Mouse (Mus musculus) limb, embryonic 14.5 days (tissue): ENCODE measurements around the gene Rasa3. TPM values are rescaled to one million over a fixed set of nuclear protein-coding genes. Genes with fewer than 3 reads are reported as not detected.

Source experiments
- ATAC-seq: fragments of 200-750 bp; cut with Nextera tagmentation; 2 replicates; pipeline ENCODE4 v1.8.0; 2017; ENCODE audit warnings: low read depth, moderate number of reproducible peaks, moderate TSS enrichment; ENCODE audit not compliant: low FRiP score
- DNase-seq: peaks from one replicate; pipeline ENCODE4 v3.0.0-alpha.2; 2015; ENCODE audit warnings: low spot score
- H3K27ac ChIP-seq: fragments of 300-500 bp; sonication (generic); replicated peaks from 2 replicates; pipeline ENCODE4 v1.5.1; 2014; ENCODE audit warnings: low read depth, mild to moderate bottlenecking, low read length, moderate library complexity, mixed read lengths
- H3K27me3 ChIP-seq: fragments of 300-500 bp; sonication (generic); 2 replicates; pipeline ENCODE4 v1.6.1; 2014; ENCODE audit warnings: low read length, mixed read lengths; ENCODE audit not compliant: control insufficient read depth, insufficient read depth
- H3K36me3 ChIP-seq: fragments of 300-500 bp; sonication (generic); 2 replicates; pipeline ENCODE4 v1.6.1; 2014; ENCODE audit warnings: mild to moderate bottlenecking, low read length, moderate library complexity, mixed read lengths; ENCODE audit not compliant: control insufficient read depth, insufficient read depth
- H3K4me1 ChIP-seq: fragments of 300-500 bp; sonication (generic); 2 replicates; pipeline ENCODE4 v1.6.1; 2014; ENCODE audit warnings: antibody characterized with exemption, low read length, mixed read lengths; ENCODE audit not compliant: control insufficient read depth, insufficient read depth
- H3K4me2 ChIP-seq: fragments of 300-500 bp; sonication (generic); replicated peaks from 2 replicates; pipeline ENCODE4 v1.6.1; 2014; ENCODE audit warnings: low read depth, mild to moderate bottlenecking, low read length, moderate library complexity; ENCODE audit not compliant: severe bottlenecking
- H3K4me3 ChIP-seq: fragments of 300-500 bp; sonication (generic); replicated peaks from 2 replicates; pipeline ENCODE4 v1.5.1; 2014; ENCODE audit warnings: low read length
- H3K9ac ChIP-seq: fragments of 300-500 bp; sonication (generic); 2 replicates; pipeline ENCODE4 v1.6.1; 2014; ENCODE audit warnings: mild to moderate bottlenecking, low read depth, low read length, moderate library complexity; ENCODE audit not compliant: severe bottlenecking
- H3K9me3 ChIP-seq: fragments of 300-500 bp; sonication (generic); 2 replicates; pipeline ENCODE4 v1.6.1; 2016; ENCODE audit warnings: low read length; ENCODE audit not compliant: control insufficient read depth
- POLR2A ChIP-seq: fragments of 200-500 bp; IDR thresholded peaks from 2 replicates; pipeline ENCODE4 v1.8.0; 2012; ENCODE audit warnings: inconsistent platforms, mild to moderate bottlenecking, moderate library complexity, borderline replicate concordance; ENCODE audit not compliant: insufficient read depth, insufficient read length; ENCODE audit errors: extremely low read depth
- WGBS: fragments of 180-500 bp; shearing (Covaris S2); extraction: QIAGEN DNeasy Blood & Tissue Kit; methylation state at CpG from one replicate; pipeline ENCODE4 v1.1.7; 2014; 5-methylcytosine and 5-hydroxymethylcytosine counted together
- polyA plus RNA-seq, 2 experiments: library from polyadenylated mRNA; depleted of rRNA in 1 of 2; stranded (reverse) in 1 of 2; unstranded in 1 of 2; fragments of >200 nt; fragmentation: Nextera tagmentation in 1 of 2; extraction: Ambion mirVana in 1 of 2; gene quantifications; 2 replicates each; pipeline versions ENCODE4 v1.2.1 to v1.2.3; 2012 to 2014

Rasa3 gene
- polyA plus RNA-seq, 2 experiments: 30.8 to 31.6 TPM

DNA sequence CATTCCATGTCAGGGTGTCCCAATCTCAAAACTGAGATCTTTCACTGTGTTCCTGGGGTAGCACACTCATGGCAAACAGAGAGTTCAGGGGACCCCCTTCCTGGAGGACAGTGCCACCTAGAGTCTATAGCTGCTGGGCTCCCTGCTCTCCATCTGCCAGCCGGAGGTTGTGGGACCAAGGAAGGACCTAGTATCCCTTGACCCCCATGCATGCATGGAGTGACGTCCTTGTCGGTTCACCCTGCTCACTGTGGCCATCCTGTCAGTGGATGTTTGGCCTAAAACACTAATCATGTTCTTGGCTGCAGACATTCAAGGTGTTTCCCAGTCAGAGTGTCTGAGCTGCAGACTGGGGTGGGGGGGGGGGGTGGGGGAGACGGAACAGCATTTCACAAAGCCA, 129.2 kb downstream of the Rasa3 start:
- Histone ChIP-seq H3K4me3 (no peak overlapping the region), H3K27me3 (no peaks in the 10 kb centered on the region), H3K9me3 (no peaks in the 10 kb centered on the region), H3K4me1 (peaks cover 6% of the 10 kb centered on the region; the same call in 1 of the 2 replicates), H3K4me2 (no peak overlapping the region), H3K27ac (peak overlapping the region; percentile 68; the same call in 1 of the 2 replicates), H3K9ac (no peak overlapping the region), H3K36me3 (no peaks in the 10 kb centered on the region)
- ATAC-seq (peak; percentile 45; the same call in 1 of the 2 replicates), DNase-seq (peak; percentile 41)
- 19% methylated on average over 4 of the region's 4 CpGs for WGBS
- TF ChIP-seq POLR2A: no peak

DNA sequence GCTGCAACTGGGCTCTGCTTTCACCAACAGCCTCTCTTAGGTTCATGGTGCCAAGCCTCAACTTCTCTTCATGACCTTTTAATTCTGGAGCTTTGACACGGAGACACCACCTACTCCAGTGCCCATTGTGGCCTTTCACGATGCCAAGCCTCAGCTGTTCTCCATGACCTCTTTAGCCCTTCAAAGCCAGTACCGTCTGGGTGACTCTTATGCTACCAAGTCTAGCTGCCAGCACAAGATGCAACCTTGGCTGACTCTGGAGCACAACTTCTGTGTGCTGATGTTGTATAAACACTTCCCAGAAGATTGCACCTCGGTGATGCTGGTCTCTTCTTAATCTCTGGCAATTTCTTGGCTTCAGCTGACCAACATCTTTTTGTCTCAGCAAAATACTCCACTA, 131.0 kb downstream of the Rasa3 start:
- Histone ChIP-seq H3K9ac (no peak overlapping the region), H3K9me3 (no peaks in the 10 kb centered on the region), H3K4me3 (no peak overlapping the region), H3K4me1 (peaks cover 6% of the 10 kb centered on the region; the same call in 1 of the 2 replicates), H3K27ac (no peak overlapping the region), H3K4me2 (no peak overlapping the region), H3K36me3 (no peaks in the 10 kb centered on the region), H3K27me3 (no peaks in the 10 kb centered on the region)
- WGBS: 83% methylated on average over 4 of the region's 4 CpGs
- TF ChIP-seq POLR2A: no peak
- DNase-seq (no peak), ATAC-seq (no peak)

DNA sequence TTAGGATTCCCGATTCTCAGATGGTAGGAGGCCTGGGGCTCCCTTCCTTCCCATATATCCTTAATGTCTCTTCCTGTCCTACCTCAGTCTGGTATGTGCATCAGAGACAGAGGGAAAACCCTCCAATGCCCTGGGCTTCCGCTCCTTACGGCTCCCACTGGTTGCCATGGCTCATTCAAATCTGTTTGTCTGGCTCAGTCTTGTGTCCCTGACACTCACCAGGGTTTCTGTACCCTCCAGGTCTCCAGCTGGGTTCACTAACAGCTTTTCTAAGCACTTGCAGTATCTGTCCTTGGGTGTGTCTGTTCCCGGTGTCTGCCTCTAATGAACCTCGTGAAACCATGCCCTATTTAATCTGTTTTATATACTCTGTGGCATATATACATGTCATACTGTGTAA, 135.9 kb downstream of the Rasa3 start:
- Histone ChIP-seq H3K9ac (no peak overlapping the region), H3K4me1 (no peaks in the 10 kb centered on the region), H3K9me3 (no peaks in the 10 kb centered on the region), H3K27ac (no peak overlapping the region), H3K4me3 (no peak overlapping the region), H3K36me3 (no peaks in the 10 kb centered on the region), H3K27me3 (no peaks in the 10 kb centered on the region), H3K4me2 (no peak overlapping the region)
- 65% methylated on average over 5 of the region's 5 CpGs for WGBS
- TF ChIP-seq POLR2A: no peak
- ATAC-seq (no peak), DNase-seq (no peak)

DNA sequence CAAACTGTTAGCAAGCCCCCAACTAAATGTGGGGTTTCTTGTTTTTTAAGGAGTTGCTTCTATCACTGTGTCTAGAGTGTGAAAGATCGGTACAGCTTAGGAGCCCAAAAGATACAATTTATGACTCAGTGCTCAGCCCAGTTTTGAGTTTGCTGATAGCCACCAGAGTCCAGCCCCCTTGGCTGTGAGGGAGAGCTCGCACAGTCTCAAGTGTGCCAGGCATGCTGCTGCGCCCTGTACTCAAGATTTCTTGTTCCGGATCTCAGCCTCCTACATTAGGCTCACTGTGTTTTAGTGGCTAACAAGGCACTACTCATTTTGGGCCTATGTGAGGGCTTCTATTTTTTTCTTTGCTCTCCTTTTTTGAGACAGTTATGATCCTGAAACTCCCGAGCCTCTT, 137.3 kb downstream of the Rasa3 start:
- Histone ChIP-seq H3K4me2 (no peak overlapping the region), H3K4me3 (no peak overlapping the region), H3K27ac (no peak overlapping the region), H3K27me3 (no peaks in the 10 kb centered on the region), H3K36me3 (no peaks in the 10 kb centered on the region), H3K9me3 (no peaks in the 10 kb centered on the region), H3K4me1 (no peaks in the 10 kb centered on the region), H3K9ac (no peak overlapping the region)
- 86% methylated on average over 5 of the region's 5 CpGs for WGBS
- ATAC-seq (no peak), DNase-seq (no peak)
- no peak for TF ChIP-seq POLR2A

DNA sequence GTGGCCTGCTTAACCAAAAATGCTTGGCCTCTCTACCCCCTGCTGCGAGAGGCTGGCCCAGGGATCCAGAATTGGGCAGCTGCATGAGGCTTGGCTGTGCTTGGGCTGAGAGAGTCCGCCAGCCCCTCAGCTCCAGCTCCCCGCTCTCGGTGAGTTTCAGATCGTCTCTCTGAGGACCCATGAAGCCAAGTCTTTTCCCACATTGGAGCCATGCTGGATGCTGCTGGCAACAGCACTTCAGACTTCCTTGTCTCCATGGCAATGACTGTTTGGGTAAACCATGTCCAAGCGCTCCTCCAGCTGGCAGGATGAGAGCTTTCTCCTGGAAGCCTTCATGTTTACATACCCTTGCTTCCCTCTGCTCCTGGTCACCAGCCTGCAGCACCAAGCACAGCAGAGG, 138.6 kb downstream of the Rasa3 start:
- ATAC-seq: peak; percentile 79
- H3K27ac ChIP-seq: no peak overlapping the region
- H3K4me3 ChIP-seq: no peak overlapping the region
- no peaks in the 10 kb centered on the region for H3K9me3 ChIP-seq
- H3K4me2 ChIP-seq: no peak overlapping the region
- no peak for TF ChIP-seq POLR2A
- WGBS: 69% methylated on average over 6 of the region's 6 CpGs
- DNase-seq: peak; percentile 55
- no peaks in the 10 kb centered on the region for H3K36me3 ChIP-seq
- H3K27me3 ChIP-seq: no peaks in the 10 kb centered on the region
- no peaks in the 10 kb centered on the region for H3K4me1 ChIP-seq
- H3K9ac ChIP-seq: no peak overlapping the region

DNA sequence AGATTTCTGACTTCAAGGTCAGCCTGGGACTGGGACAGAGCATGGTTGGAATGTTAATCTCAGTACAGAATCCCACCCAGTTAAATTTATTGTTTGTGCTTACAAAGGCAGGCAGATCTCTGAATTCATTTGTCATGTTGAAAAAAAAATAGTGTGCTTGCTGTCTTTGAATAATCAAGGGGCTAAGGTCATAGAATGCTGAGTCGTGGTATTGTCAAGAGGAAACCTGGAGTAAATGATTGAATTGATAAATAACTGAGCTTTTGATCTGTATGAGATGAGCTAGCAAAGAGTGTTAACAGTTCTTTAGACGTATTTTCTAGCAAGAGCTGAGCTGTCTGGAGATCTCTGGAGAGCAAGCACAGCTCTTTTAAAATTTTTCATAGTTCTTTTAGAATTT, 140.3 kb downstream of the Rasa3 start:
- H3K9me3 ChIP-seq: no peaks in the 10 kb centered on the region
- 62% methylated on average over 2 of the region's 2 CpGs for WGBS
- no peak for ATAC-seq

More for the DNA sequence above, 140.3 kb downstream of the Rasa3 start:
- no peak for TF ChIP-seq POLR2A
- no peak overlapping the region for H3K4me2 ChIP-seq
- no peak overlapping the region for H3K27ac ChIP-seq
- no peak overlapping the region for H3K4me3 ChIP-seq
- no peak overlapping the region for H3K9ac ChIP-seq
- H3K4me1 ChIP-seq: no peaks in the 10 kb centered on the region
- H3K27me3 ChIP-seq: no peaks in the 10 kb centered on the region
- DNase-seq: no peak
- H3K36me3 ChIP-seq: no peaks in the 10 kb centered on the region
